Mouse (Mus musculus) skeletal muscle tissue, adult 2 months (tissue): ENCODE measurements around the gene Ppp1cc.
A peak's percentile ranks its signal among the peaks of the same experiment; 100 is the strongest.
"Not testable (repeated sequence)": the region's sequence is repeated elsewhere in the genome, so short reads cannot be mapped to it uniquely, and the experiment has no call there.

Source experiments
- DNase-seq: peaks from one replicate; pipeline ENCODE4 v3.0.0-alpha.2; 2012; ENCODE audit warnings: low read depth, low spot score

Ppp1cc gene

GRCm38 (mm10) chr5:122212125-122212524 lies 54.0 kb downstream of the Ppp1cc start:
- no peak for DNase-seq

- not testable (repeated sequence) for DNase-seq
These were observed 54.7 kb downstream of the Ppp1cc start for GRCm38 (mm10) chr5:122212820-122213219.

- DNase-seq: no peak
These were observed 55.8 kb downstream of the Ppp1cc start for GRCm38 (mm10) chr5:122213861-122214260.

GRCm38 (mm10) chr5:122217636-122218035 lies 59.6 kb downstream of the Ppp1cc start:
- DNase-seq: no peak

DNA sequence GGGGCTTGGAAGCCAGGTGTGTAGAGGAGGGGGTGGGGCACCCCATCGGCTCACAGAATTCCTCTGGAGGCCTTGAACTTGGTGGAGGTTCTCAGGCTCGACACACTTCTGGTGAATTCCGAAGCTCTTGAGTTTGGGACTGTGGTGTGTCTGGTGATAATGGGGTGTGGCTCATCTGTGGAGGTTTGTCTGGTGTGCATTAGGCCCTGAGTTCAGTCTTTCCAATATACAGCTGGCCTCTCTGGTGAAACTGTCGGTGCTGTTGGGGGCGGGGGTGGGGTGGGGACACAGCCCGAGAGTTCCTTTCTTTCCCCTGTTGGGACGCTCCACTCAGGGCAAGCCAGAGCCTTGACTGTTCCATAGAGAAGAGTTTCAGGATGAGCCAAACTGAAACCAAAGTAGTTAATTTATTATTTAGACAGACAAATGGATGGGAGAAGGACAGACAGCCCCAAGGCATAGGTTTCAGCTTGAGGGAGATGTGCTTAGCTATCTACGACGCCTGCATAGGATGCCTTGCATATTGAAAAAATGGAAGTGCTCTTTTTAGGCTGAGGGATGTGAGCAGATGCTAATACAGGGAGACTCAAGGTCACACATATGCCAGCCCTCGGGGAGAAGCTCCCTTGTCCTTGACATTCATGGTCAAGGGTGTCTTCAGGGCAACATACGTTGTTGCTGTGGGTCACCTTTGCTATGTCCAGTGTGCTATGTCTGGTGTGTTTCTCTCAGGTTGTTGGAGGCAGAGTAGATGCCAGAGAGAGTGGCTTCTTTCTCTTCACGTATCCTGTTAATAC lies 60.2 kb downstream of the Ppp1cc start:
- no peak for DNase-seq

GRCm38 (mm10) chr5:122218928-122219327 lies 60.9 kb downstream of the Ppp1cc start:
- no peak for DNase-seq

DNA sequence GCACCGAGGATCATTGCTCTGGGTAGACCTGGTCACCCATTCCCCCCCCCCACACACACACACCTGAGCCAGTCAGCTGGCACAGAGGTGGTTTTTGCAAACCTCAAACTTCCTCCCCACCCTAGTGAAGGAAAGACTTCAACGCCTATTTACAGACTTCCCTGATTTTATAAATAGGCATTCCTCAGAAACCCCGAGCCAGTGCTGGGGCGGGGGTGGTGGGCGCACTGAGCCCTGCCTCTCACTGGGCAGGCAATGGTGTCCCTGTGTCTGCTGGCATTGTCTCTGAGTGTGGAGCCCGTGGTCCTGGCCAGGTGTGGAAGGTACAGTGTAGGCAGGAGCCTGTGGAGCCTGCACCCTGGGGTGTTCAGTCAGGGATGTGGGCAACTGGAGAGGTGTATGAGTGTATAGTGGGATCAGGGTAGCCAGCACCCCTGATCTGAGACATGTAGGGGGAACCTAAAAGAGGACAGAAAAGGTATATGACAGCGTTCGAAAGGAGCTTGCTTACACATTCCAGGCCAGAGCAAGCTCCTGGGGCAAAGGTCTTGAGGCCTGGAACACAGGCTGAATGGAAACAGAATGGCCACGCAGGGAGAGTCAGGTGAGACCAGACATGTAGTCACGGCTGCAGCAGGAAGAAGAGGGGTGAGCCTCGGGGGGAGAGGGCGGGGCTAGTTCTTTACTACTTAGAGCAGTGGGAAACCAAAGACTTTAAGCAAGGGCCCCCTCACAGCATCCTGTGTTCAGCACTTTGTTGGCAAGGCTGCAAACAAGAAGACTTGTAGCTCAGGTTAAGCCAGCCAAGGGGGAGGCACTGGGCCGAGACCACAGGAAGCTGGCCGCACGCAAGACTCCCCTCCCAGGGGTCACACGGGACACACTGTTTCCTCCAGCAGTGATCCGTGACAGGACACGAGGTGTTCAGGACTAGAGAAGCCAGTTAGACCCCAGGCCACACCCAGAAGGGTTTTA lies 61.9 kb downstream of the Ppp1cc start:
- peak; percentile 59 for DNase-seq

DNA sequence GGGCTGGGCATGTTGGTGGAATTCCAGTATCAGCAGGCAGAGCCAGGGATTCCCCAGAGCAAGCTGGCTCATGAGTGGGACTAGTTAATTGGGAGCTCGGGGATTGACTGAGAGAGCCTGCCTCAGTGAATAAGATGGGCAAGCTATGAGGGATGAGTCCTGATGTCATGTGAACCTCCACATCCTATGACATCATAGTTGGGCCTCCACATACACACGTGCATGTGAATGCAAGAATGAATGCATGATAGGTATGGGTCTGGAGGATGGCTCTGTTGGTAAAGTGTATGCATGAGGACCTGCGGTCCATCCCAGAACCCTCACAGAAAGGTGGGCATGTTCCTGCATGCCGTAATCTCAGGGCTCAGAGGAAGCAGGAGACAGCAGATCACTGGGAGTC lies 63.0 kb downstream of the Ppp1cc start:
- no peak for DNase-seq

- DNase-seq: no peak
These were observed 66.2 kb downstream of the Ppp1cc start for GRCm38 (mm10) chr5:122224291-122224690.
